Mouse (Mus musculus) heart, postnatal 0 days (tissue): ENCODE data around the gene Slc7a10.

Experiments
- CTCF ChIP-seq: IDR thresholded peaks from 2 replicates; pipeline ENCODE4 v1.5.1; 2016; ENCODE audit warnings: antibody characterized with exemption, control low read depth, low read depth
- EP300 ChIP-seq: IDR thresholded peaks from 2 replicates; pipeline ENCODE4 v1.6.1; 2016; ENCODE audit warnings: antibody characterized with exemption, low read depth

DNA sequence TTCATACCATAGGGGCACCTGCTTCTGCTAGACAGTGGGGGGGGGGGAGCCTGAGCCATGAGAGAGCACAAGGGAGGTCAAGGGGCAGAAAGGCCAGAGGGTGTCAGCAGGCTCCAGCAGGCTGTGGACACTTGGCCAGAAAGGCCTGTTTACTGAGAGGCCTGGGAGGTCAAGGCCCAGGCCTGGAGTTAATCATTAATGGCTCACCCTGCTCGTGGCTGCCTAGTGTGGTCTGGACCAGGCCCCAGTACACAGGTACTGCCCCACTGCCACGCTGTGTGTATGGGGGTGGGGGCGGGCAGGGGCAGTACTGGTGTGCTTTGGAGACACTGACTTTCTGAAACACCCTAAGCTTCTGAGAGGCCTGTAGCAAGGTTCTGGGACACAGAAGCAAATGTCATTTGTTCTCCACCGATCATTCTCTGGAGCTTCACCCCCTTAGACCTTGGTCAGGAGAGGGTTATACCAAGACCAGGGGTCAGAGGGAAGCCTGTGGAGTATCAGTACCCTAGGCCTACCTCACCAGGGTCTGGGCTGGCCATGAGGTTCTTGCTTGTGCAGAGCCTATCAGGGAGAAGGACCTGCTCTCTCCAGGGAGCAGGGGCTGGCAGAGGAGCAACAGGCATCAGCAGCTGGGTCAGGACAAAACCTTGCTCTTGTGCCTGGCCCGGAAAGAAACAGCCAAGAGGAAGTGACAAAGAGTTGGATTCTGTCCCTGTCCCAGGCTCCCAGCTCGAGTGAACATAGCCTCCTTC lies 42.1 kb upstream of the Slc7a10 start:
- no peak for TF ChIP-seq EP300
- TF ChIP-seq CTCF: no peak
